In the genomic region with DNA sequence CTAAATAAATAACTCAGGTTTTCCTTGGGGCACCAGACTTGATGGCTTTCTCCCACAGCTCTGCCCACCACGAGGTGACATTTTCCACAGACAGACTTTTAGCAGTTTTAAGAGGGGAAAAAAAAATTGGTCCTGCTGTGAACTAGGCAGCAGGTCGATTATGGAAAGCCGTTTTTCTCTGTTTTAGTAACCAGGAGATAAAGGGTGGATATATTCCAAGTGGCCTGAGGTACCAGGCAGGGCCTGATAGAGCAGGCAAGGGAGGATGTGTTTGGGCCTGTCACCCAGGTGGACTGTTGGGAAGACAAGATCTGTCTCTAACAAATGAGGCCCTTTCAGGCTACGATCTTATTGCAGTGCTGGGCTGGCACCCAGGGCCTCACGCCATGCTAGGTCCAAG, we compare ENCODE assay signal across 25 mouse cellular contexts. TPM values are rescaled to one million over a fixed set of nuclear protein-coding genes. Genes with fewer than 3 reads are reported as not detected.
DNase-seq lines count a peak whose midpoint lies in the region; ATAC-seq lines count a peak whose summit lies in the region.
"Had no signal": no experiment of that assay in that cellular context is flagged by ENCODE, and none has a peak within 500 bp of the region (broad histone marks: within the 10 kb centered on the region; RNA-seq: fewer than 3 reads in every experiment).

No protein-coding gene starts in this region.

- 23% methylated on average over 5 of the region's 5 CpGs for WGBS in liver, embryonic 16.5 days (ENCODE audit: insufficient replicate concordance)
- WGBS in limb, embryonic 10.5 days = 85% methylated on average over 5 of the region's 5 CpGs
- WGBS in kidney, embryonic 16.5 days = 65% methylated on average over 5 of the region's 5 CpGs

- H3K27me3 ChIP-seq in liver, embryonic 16.5 days (ENCODE audit: control insufficient read depth, insufficient read depth, low read depth, low read length) = no peaks in the 10 kb centered on the region
- no peaks in the 10 kb centered on the region for H3K27me3 ChIP-seq in limb, embryonic 10.5 days (ENCODE audit: low read depth, poor library complexity, severe bottlenecking)
- no peaks in the 10 kb centered on the region for H3K27me3 ChIP-seq in kidney, embryonic 16.5 days (ENCODE audit: insufficient read depth, low read length)
- H3K27me3 ChIP-seq: forebrain, embryonic 12.5 days; heart, embryonic 15.5 days; hindbrain, embryonic 13.5 days; midbrain, embryonic 15.5 days had no signal

- H3K36me3 ChIP-seq in liver, embryonic 16.5 days (ENCODE audit: control insufficient read depth, insufficient read depth) = no peaks in the 10 kb centered on the region
- H3K36me3 ChIP-seq in limb, embryonic 10.5 days = no peaks in the 10 kb centered on the region
- H3K36me3 ChIP-seq in kidney, embryonic 16.5 days (ENCODE audit: insufficient read depth, low read length) = no peaks in the 10 kb centered on the region
- H3K36me3 ChIP-seq: embryonic facial prominence, embryonic 10.5 days; forebrain, embryonic 12.5 days; heart, embryonic 15.5 days; hindbrain, embryonic 13.5 days; midbrain, embryonic 15.5 days had no signal

- peaks cover 26% of the 10 kb centered on the region for H3K4me1 ChIP-seq in liver, embryonic 16.5 days (ENCODE audit: control insufficient read depth, low read depth, low read length)
- H3K4me1 ChIP-seq in limb, embryonic 10.5 days = peaks cover 15% of the 10 kb centered on the region
- no peaks in the 10 kb centered on the region for H3K4me1 ChIP-seq in kidney, embryonic 16.5 days (ENCODE audit: insufficient read depth, low read length)
- H3K4me1 ChIP-seq: heart, embryonic 15.5 days; midbrain, embryonic 15.5 days had no signal

- peak overlapping the region; percentile 25 for H3K9ac ChIP-seq in liver, embryonic 16.5 days (ENCODE audit: low read depth, low read length)
- H3K9ac ChIP-seq in kidney, embryonic 16.5 days (replicated peaks; ENCODE audit: low read length) = no peak overlapping the region
- H3K9ac ChIP-seq: forebrain, embryonic 12.5 days; heart, embryonic 15.5 days; hindbrain, embryonic 13.5 days; midbrain, embryonic 15.5 days had no signal

- DNase-seq in urinary bladder, postnatal 14 days (ENCODE audit: low spot score) = peak; percentile 26
- DNase-seq in urinary bladder, postnatal 25 days (ENCODE audit: low spot score) = no peak
- peak; percentile 62 for DNase-seq in liver
- no peak for DNase-seq in limb, embryonic 10.5 days (ENCODE audit: low spot score)
- no peak for DNase-seq in kidney, postnatal 4 days
- DNase-seq: adrenal gland, adult 2 months; cerebellum, adult 9-10 months; gastrocnemius, adult 2 months; heart, postnatal 36 days; kidney, adult 11 months; lung, adult 18-20 months; lung, postnatal 14 days; right cerebral cortex, postnatal 4 days; thymus, postnatal 14 days had no signal

- no peaks in the 10 kb centered on the region for H3K9me3 ChIP-seq in liver, embryonic 16.5 days (replicated peaks; ENCODE audit: control insufficient read depth, low read length)
- H3K9me3 ChIP-seq in limb, embryonic 10.5 days (replicated peaks) = no peaks in the 10 kb centered on the region
- no peaks in the 10 kb centered on the region for H3K9me3 ChIP-seq in kidney, embryonic 16.5 days (ENCODE audit: low read length)
- H3K9me3 ChIP-seq: embryonic facial prominence, embryonic 10.5 days; forebrain, embryonic 12.5 days; heart, embryonic 15.5 days; hindbrain, embryonic 13.5 days; midbrain, embryonic 15.5 days had no signal

- peak; percentile 49 for ATAC-seq in liver, embryonic 16.5 days (ENCODE audit: low read depth)
- no peak for ATAC-seq in kidney, embryonic 16.5 days (ENCODE audit: low FRiP score, low TSS enrichment)
- ATAC-seq: midbrain, embryonic 15.5 days had no signal

- H3K4me3 ChIP-seq in liver, embryonic 16.5 days (ENCODE audit: low read depth, low read length) = no peak overlapping the region
- no peak overlapping the region for H3K4me3 ChIP-seq in limb, embryonic 10.5 days
- no peak overlapping the region for H3K4me3 ChIP-seq in kidney, embryonic 16.5 days (ENCODE audit: low read length)
- H3K4me3 ChIP-seq: embryonic facial prominence, embryonic 10.5 days; forebrain, embryonic 12.5 days; gastrocnemius, adult 2 months; heart, embryonic 15.5 days; hindbrain, embryonic 13.5 days; midbrain, embryonic 15.5 days had no signal

- peak overlapping the region; percentile 44; the same call in 1 of the 2 replicates for H3K4me2 ChIP-seq in liver, embryonic 16.5 days (ENCODE audit: low read depth, low read length)
- H3K4me2 ChIP-seq in kidney, embryonic 16.5 days (replicated peaks; ENCODE audit: low read depth, low read length) = no peak overlapping the region
- H3K4me2 ChIP-seq: forebrain, embryonic 12.5 days; heart, embryonic 15.5 days; hindbrain, embryonic 13.5 days; midbrain, embryonic 15.5 days had no signal

- H3K27ac ChIP-seq in liver, embryonic 16.5 days (ENCODE audit: low read length) = peak overlapping the region; percentile 95
- H3K27ac ChIP-seq in limb, embryonic 10.5 days = no peak overlapping the region
- no peak overlapping the region for H3K27ac ChIP-seq in kidney, embryonic 16.5 days (ENCODE audit: low read length)
- H3K27ac ChIP-seq: embryonic facial prominence, embryonic 10.5 days; forebrain, embryonic 12.5 days; gastrocnemius, adult 2 months; heart, embryonic 15.5 days; hindbrain, embryonic 13.5 days; kidney, postnatal 0 days; midbrain, embryonic 15.5 days had no signal

RNA-seq across cellular contexts. Expression of gene Prpsap1, which starts 11.6 kb away (rescaled TPM):
- polyA plus RNA-seq in liver, embryonic 16.5 days (2015; fragmentation: Nextera tagmentation; extraction: Ambion mirVana) = 47.6 and 47.9 TPM in 2 replicates
- polyA plus RNA-seq in limb, embryonic 10.5 days (2016; fragmentation: Nextera tagmentation; extraction: Ambion mirVana) = 203 and 209 TPM in 2 replicates
- 217 and 226 TPM in 2 replicates for polyA plus RNA-seq in kidney, embryonic 16.5 days (2015; fragmentation: Nextera tagmentation; extraction: Ambion mirVana)

RNA-seq across cellular contexts. Expression of gene Sphk1, which starts 25.2 kb away (rescaled TPM):
- polyA plus RNA-seq in liver, embryonic 16.5 days (2015; fragmentation: Nextera tagmentation; extraction: Ambion mirVana) = 23.7 and 24.3 TPM in 2 replicates
- 0.30 and 0.54 TPM in 2 replicates for polyA plus RNA-seq in limb, embryonic 10.5 days (2016; fragmentation: Nextera tagmentation; extraction: Ambion mirVana)
- polyA plus RNA-seq in kidney, embryonic 16.5 days (2015; fragmentation: Nextera tagmentation; extraction: Ambion mirVana) = 5.8 and 5.9 TPM in 2 replicates

RNA-seq across cellular contexts. Expression of gene Qrich2, which starts 39.5 kb away (rescaled TPM):
- polyA plus RNA-seq in liver, embryonic 16.5 days (2015; fragmentation: Nextera tagmentation; extraction: Ambion mirVana) = not detected in 2 replicates
- 0.36 and 0.44 TPM in 2 replicates for polyA plus RNA-seq in limb, embryonic 10.5 days (2016; fragmentation: Nextera tagmentation; extraction: Ambion mirVana)
- 0.15 and 0.32 TPM in 2 replicates for polyA plus RNA-seq in kidney, embryonic 16.5 days (2015; fragmentation: Nextera tagmentation; extraction: Ambion mirVana)
- polyA plus RNA-seq: forebrain, embryonic 12.5 days; frontal cortex, adult 2 months; heart, embryonic 15.5 days; midbrain, embryonic 15.5 days; neural tube, embryonic 14.5 days; stomach, embryonic 14.5 days had no signal

Comparison
In these comparisons a context has a peak if more than half of its experiments do, and no peak if none do; other contexts are left out.
1. DNase-seq: peak in urinary bladder, postnatal 14 days (single experiment) and liver (single experiment); none in urinary bladder, postnatal 25 days (single experiment), limb, embryonic 10.5 days (single experiment) and kidney, postnatal 4 days (0 of 2).